Mouse (Mus musculus) gastrocnemius, postnatal 10 days (tissue): ENCODE measurements around the gene Sufu. TPM values are rescaled to one million over a fixed set of nuclear protein-coding genes. Genes with fewer than 3 reads are reported as not detected.

Experiments
- DNase-seq: peaks from one replicate; pipeline ENCODE4 v3.0.0; 2021; ENCODE audit warnings: mixed read lengths
- total RNA-seq, 2 experiments: library from RNA; stranded (reverse); gene quantifications; 2 replicates each; pipeline ENCODE4 v1.2.3; 2021

The Sufu gene
- total RNA-seq, 2 experiments from 2014 or later = 11.8 to 14.2 TPM

- DNase-seq = no peak
These were observed 134.7 kb downstream of the Sufu start for GRCm38 (mm10) chr19:46531071-46532030.

- no peak for DNase-seq
These were observed 135.5 kb downstream of the Sufu start for GRCm38 (mm10) chr19:46532031-46532688.

- DNase-seq = no peak
These were observed 136.4 kb downstream of the Sufu start for GRCm38 (mm10) chr19:46533066-46533465.

GRCm38 (mm10) chr19:46533525-46533924 lies 136.8 kb downstream of the Sufu start:
- DNase-seq = no peak

GRCm38 (mm10) chr19:46534542-46535098 lies 137.9 kb downstream of the Sufu start:
- DNase-seq = no peak

- no peak for DNase-seq
These were observed 140.7 kb downstream of the Sufu start for GRCm38 (mm10) chr19:46537357-46537756.

- no peak for DNase-seq
These were observed 141.5 kb downstream of the Sufu start for GRCm38 (mm10) chr19:46538213-46538612.

Other genes starting within 250 kb of the Sufu start
- 10 to 100 TPM; 19.0 to 21.6 TPM for gene Pitx3, start 248.6 kb upstream of the Sufu start, total RNA-seq
- 10 to 100 TPM; 54.9 to 62.5 TPM for gene Gbf1, start 244.4 kb upstream of the Sufu start, total RNA-seq
- 10 to 100 TPM; 10.4 to 14.3 TPM for gene Nfkb2, start 92.6 kb upstream of the Sufu start, total RNA-seq
- 1 to 10 TPM; 2.2 to 2.6 TPM for gene Psd, start 69.7 kb upstream of the Sufu start, total RNA-seq
- gene Fbxl15, start 68.7 kb upstream of the Sufu start, total RNA-seq = 1 to 10 TPM; 2.7 to 3.7 TPM
- gene Cuedc2, start 58.2 kb upstream of the Sufu start, total RNA-seq = 10 to 100 TPM; 88.3 TPM
- gene Mfsd13a, start 55.8 kb upstream of the Sufu start, total RNA-seq = 1 to 10 TPM; 1.2 to 1.5 TPM
- gene 2310034G01Rik, start 46.6 kb upstream of the Sufu start, total RNA-seq = under 1 TPM; 0.35 to 0.56 TPM
- 10 to 100 TPM; 65.1 to 69.1 TPM for gene Actr1a, start 1.1 kb upstream of the Sufu start, total RNA-seq
- 10 to 100 TPM; 26.1 to 29.7 TPM for gene Trim8, start 104.8 kb downstream of the Sufu start, total RNA-seq
- 10 to 100 TPM; 48.9 to 50.5 TPM for gene Arl3, start 176.3 kb downstream of the Sufu start, total RNA-seq
- gene Sfxn2, start 176.5 kb downstream of the Sufu start, total RNA-seq = 1 to 10 TPM; 5.5 to 7.3 TPM
- gene Wbp1l, start 202.2 kb downstream of the Sufu start, total RNA-seq = 10 to 100 TPM; 38.3 to 41.6 TPM